Mouse (Mus musculus) B cell, adult 62 days (primary cell): Measurements from ENCODE around the gene Mvk. TPM values are rescaled to one million over a fixed set of nuclear protein-coding genes. Genes with fewer than 3 reads are reported as not detected.

Experiments used
- total RNA-seq: library from RNA; stranded (reverse); gene quantifications from 4 replicates; pipeline ENCODE4 v1.2.4, GENCODE M21; 2023

Mvk gene
- total RNA-seq, result 7.4 to 12.0 TPM (median 10.3 TPM) in 4 replicates

DNA sequence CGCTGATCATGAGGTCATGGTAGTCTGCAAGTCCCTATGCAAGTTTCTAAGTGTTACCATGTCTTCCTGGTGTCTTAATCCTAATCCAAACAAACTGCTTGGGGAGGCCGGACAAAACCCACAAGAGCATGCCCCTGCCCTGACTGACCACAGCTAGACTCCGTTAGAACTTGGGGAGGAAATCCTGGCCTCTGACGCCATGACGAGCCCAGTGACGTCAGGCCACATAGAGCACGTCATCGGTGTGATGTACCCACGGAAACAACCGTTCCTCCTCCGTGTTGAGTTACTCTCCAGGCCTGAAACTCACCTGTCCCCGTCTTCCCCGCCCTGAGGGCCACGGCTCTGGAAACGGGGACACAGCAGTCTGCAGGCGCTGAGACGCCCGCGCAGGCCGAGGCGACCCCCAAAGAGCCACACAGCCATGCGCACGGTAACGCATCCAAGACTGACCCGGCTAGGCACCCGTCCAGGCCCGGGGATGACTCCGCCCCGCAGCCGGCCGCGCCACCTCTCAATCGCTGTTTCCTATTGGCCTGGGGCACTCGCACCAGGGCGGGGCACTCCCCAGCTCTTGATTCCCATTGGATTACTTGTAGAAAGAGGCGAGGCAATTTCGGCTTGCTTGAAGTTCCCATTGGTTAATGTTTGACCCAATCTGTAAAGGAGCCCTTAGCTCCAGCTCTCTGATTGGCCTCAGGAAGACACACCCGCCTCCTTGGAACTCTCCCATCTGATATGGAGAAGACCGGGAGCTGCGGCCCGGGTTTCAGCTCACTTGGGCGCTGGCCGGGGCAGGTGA lies at the start of gene Mvk, which contains the start of gene Mmab:
TSS of gene Mvk (plus strand) at position 704 of the 802 bp plus-strand sequence.
TSS of gene Mmab (minus strand) at position 495 of the 802 bp plus-strand sequence.

Other genes starting within 250 kb of the Mvk start
- not detected in 4 replicates for gene Foxn4, start 170.5 kb upstream of the Mvk start, total RNA-seq
- 23.2 to 27.8 TPM (median 25.0 TPM) in 4 replicates for gene Myo1h, start 155.1 kb upstream of the Mvk start, total RNA-seq
- 72.8 to 82.9 TPM (median 79.2 TPM) in 4 replicates for gene Kctd10, start 63.8 kb upstream of the Mvk start, total RNA-seq
- 53.2 to 67.7 TPM (median 56.7 TPM) in 4 replicates for gene Ube3b, start 63.7 kb upstream of the Mvk start, total RNA-seq
- gene Mmab, start 209 bp upstream of the Mvk start, total RNA-seq, result 7.1 to 9.7 TPM (median 7.9 TPM) in 4 replicates
- 8.1 to 12.4 TPM (median 9.7 TPM) in 4 replicates for gene Fam222a, start 123.7 kb downstream of the Mvk start, total RNA-seq
- 0.16 to 2.0 TPM (median 1.0 TPM) in 3 of 4 replicates, not detected in the other for gene Trpv4, start 214.2 kb downstream of the Mvk start, total RNA-seq
- 50.0 to 57.6 TPM (median 53.1 TPM) in 4 replicates for gene Gltp, start 246.7 kb downstream of the Mvk start, total RNA-seq